Mouse (Mus musculus) regulatory T cell (primary cell): ENCODE measurements around the gene Nelfa.
"Not testable (repeated sequence)": the region's sequence is repeated elsewhere in the genome, so short reads cannot be mapped to it uniquely, and the experiment has no call there.

ENCODE experiments used
- in situ Hi-C: fragments of 300-600 bp; cut with MboI, MseI; formaldehyde crosslinking; loops from one replicate; pipeline ENCODE4 v1.15.1; 2025; ENCODE audit warnings: high pct_unique_total_duplicates

The Nelfa gene

GRCm38 (mm10) chr5:33920037-33920436, 16.2 kb downstream of the Nelfa start:
- in situ Hi-C loops = loop anchor here (5.0 kb wide), 1 partner anchor 248 kb away; no protein-coding TSS in a partner anchor

GRCm38 (mm10) chr5:33919466-33919865, 16.7 kb downstream of the Nelfa start:
- in situ Hi-C loops = no loop called here

- in situ Hi-C loops = not testable (repeated sequence)
Observed at GRCm38 (mm10) chr5:33916616-33917015, 19.6 kb downstream of the Nelfa start.

- in situ Hi-C loops = not testable (repeated sequence)
Observed at GRCm38 (mm10) chr5:33915031-33915430, 21.2 kb downstream of the Nelfa start.

- in situ Hi-C loops = no loop called here
Observed at GRCm38 (mm10) chr5:33903176-33903575, 33.0 kb downstream of the Nelfa start.

- in situ Hi-C loops = no loop called here
Observed at GRCm38 (mm10) chr5:33902696-33903095, 33.5 kb downstream of the Nelfa start.

GRCm38 (mm10) chr5:33901278-33901677, 34.9 kb downstream of the Nelfa start:
- in situ Hi-C loops = no loop called here

GRCm38 (mm10) chr5:33900701-33901263, 35.4 kb downstream of the Nelfa start:
- in situ Hi-C loops = no loop called here

GRCm38 (mm10) chr5:33900101-33900500, 36.1 kb downstream of the Nelfa start:
- in situ Hi-C loops = no loop called here

GRCm38 (mm10) chr5:33899245-33899644, 37.0 kb downstream of the Nelfa start:
- in situ Hi-C loops = no loop called here

GRCm38 (mm10) chr5:33898671-33899070, 37.5 kb downstream of the Nelfa start:
- in situ Hi-C loops = no loop called here

- in situ Hi-C loops = no loop called here
Observed at GRCm38 (mm10) chr5:33897158-33897557, 39.1 kb downstream of the Nelfa start.

GRCm38 (mm10) chr5:33895116-33895515, 41.1 kb downstream of the Nelfa start:
- in situ Hi-C loops = no loop called here

GRCm38 (mm10) chr5:33893406-33893805, 42.8 kb downstream of the Nelfa start:
- in situ Hi-C loops = no loop called here

GRCm38 (mm10) chr5:33881118-33881517, 55.1 kb downstream of the Nelfa start:
- in situ Hi-C loops = no loop called here

- in situ Hi-C loops = loop anchor here (10.0 kb wide), 1 partner anchor 1071 kb away; no protein-coding TSS in a partner anchor
Observed at GRCm38 (mm10) chr5:33875472-33875871, 60.7 kb downstream of the Nelfa start.

GRCm38 (mm10) chr5:33857693-33858092, 78.5 kb downstream of the Nelfa start:
- in situ Hi-C loops = no loop called here

- in situ Hi-C loops = no loop called here
Observed at GRCm38 (mm10) chr5:33854019-33854418, 82.2 kb downstream of the Nelfa start.

- in situ Hi-C loops = no loop called here
Observed at GRCm38 (mm10) chr5:33853086-33853485, 83.1 kb downstream of the Nelfa start.

- in situ Hi-C loops = no loop called here
Observed at GRCm38 (mm10) chr5:33851466-33851865, 84.7 kb downstream of the Nelfa start.
